Mouse (Mus musculus) megakaryocyte, embryonic 14.5 days (primary cell): Measurements from ENCODE around the gene Hic1.

ENCODE experiments used
- FLI1 ChIP-seq: IDR thresholded peaks from 2 replicates; pipeline ENCODE4 v1.6.1; 2012; ENCODE audit warnings: low read length, inconsistent platforms, mixed read lengths
- GATA1 ChIP-seq: IDR thresholded peaks from 3 replicates; pipeline ENCODE4 v1.6.1; 2012; ENCODE audit warnings: mixed read lengths, low read length, inconsistent platforms, borderline replicate concordance

DNA sequence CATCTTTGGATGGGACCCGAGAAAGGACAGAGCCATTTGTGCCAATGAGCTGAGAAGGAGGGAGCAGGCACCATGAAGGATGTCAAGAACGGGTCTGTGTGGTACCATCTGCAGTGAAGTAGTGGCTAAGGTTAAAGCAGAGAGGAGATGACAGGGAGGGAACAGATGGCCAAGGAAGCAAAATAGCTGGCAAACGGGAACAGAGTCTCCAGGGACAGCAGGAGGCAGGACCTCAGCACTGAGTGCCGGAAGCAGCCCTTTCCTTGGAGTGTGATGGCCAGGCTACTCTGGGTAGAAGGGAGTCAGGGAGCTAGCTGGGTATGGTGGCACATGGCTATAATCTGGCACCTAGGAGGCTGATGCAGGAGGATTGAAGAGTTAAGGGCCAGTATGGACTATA, 29.5 kb upstream of the Hic1 start:
- no peak for TF ChIP-seq FLI1
- no peak for TF ChIP-seq GATA1
